Mouse (Mus musculus): Measurements from ENCODE around the gene Irgm1.

DNA sequence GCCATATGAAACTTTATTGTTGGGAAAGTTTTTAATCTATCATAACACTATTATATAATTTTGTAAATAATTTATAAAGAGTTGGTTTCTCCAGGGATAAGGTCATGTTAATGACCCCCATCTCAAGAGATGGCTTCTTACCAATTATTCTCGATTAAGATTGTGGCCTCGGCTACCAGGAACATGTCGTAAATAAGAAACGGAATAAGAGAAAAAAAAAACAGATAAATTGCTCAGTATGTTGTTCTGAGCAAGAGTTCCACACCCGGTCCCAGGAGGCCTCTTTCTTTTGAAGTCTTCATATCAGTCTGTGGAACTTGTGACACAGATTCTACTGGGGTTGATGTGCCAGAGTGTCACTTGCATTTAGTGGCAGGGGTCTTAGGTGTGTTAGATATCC lies 30.3 kb downstream of the Irgm1 start:
- TF ChIP-seq FLI1 (IDR thresholded peaks at IDR 0.05; ENCODE audit: low read length) (no peak), GATA1 (IDR thresholded peaks at IDR 0.05; ENCODE audit: borderline replicate concordance, low read length) (no peak)

Data from megakaryocyte, embryonic 14.5 days (primary cell).